Mouse (Mus musculus): Measurements from ENCODE around the gene Cend1. TPM values are rescaled to one million over a fixed set of nuclear protein-coding genes. Genes with fewer than 3 reads are reported as not detected.

Gene Cend1
- polyA plus RNA-seq, 1 experiment from 2014 or later, result 0.27 TPM

GRCm38 (mm10) chr7:141472763-141473162, 43.5 kb upstream of the Cend1 start:
- Histone ChIP-seq H3K9me3 (ENCODE audit: control insufficient read depth, low read length) (no peaks in the 10 kb centered on the region), H3K4me2 (no peak overlapping the region), H3K36me3 (ENCODE audit: control insufficient read depth, insufficient read depth, low read length) (peaks cover 23% of the 10 kb centered on the region), H3K4me3 (ENCODE audit: low read depth, low read length) (no peak overlapping the region), H3K27me3 (replicated peaks; ENCODE audit: control insufficient read depth, insufficient read depth, low read length) (no peaks in the 10 kb centered on the region), H3K27ac (ENCODE audit: low read depth, low read length) (no peak overlapping the region), H3K4me1 (replicated peaks; ENCODE audit: control insufficient read depth, insufficient read depth, low read length) (peaks cover 49% of the 10 kb centered on the region), H3K9ac (ENCODE audit: low read depth, low read length) (no peak overlapping the region)
- WGBS, result 92% methylated on average over 6 of the region's 6 CpGs
- ATAC-seq (replicated peaks; ENCODE audit: low FRiP score) (no peak), DNase-seq (ENCODE audit: low spot score) (no peak)

DNA sequence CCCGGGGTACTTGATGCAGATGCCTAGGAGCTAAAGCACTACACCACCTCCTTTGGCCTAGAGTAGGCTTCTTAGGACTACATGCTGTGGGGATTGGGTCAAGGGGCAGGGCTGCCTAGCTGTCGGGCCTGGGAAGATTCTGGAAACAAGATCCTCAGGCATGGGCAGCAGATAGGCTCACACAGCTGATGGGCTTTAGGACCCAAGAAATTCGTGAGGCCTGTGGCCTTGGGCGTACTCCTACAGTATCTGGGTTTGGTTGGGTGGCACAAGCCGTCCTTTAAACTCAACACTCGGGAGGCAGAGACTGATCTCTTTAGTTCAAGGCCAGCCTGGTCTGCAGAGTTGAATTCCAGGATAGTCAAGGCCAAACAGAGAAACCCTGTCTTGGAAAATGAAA, 42.9 kb upstream of the Cend1 start:
- Histone ChIP-seq H3K9ac (ENCODE audit: low read depth, low read length) (no peak overlapping the region), H3K36me3 (ENCODE audit: control insufficient read depth, insufficient read depth, low read length) (peaks cover 23% of the 10 kb centered on the region), H3K4me3 (ENCODE audit: low read depth, low read length) (no peak overlapping the region), H3K27me3 (replicated peaks; ENCODE audit: control insufficient read depth, insufficient read depth, low read length) (no peaks in the 10 kb centered on the region), H3K9me3 (ENCODE audit: control insufficient read depth, low read length) (no peaks in the 10 kb centered on the region), H3K27ac (ENCODE audit: low read depth, low read length) (no peak overlapping the region), H3K4me2 (no peak overlapping the region), H3K4me1 (replicated peaks; ENCODE audit: control insufficient read depth, insufficient read depth, low read length) (peaks cover 44% of the 10 kb centered on the region)
- DNase-seq (ENCODE audit: low spot score) (no peak), ATAC-seq (replicated peaks; ENCODE audit: low FRiP score) (no peak)
- WGBS, result 73% methylated on average over 6 of the region's 6 CpGs

GRCm38 (mm10) chr7:141471236-141471635, 41.9 kb upstream of the Cend1 start:
- Histone ChIP-seq H3K4me1 (replicated peaks; ENCODE audit: control insufficient read depth, insufficient read depth, low read length) (peaks cover 42% of the 10 kb centered on the region), H3K27ac (ENCODE audit: low read depth, low read length) (no peak overlapping the region), H3K4me2 (no peak overlapping the region), H3K27me3 (replicated peaks; ENCODE audit: control insufficient read depth, insufficient read depth, low read length) (no peaks in the 10 kb centered on the region), H3K9me3 (ENCODE audit: control insufficient read depth, low read length) (no peaks in the 10 kb centered on the region), H3K36me3 (ENCODE audit: control insufficient read depth, insufficient read depth, low read length) (peaks cover 23% of the 10 kb centered on the region), H3K9ac (ENCODE audit: low read depth, low read length) (no peak overlapping the region), H3K4me3 (ENCODE audit: low read depth, low read length) (no peak overlapping the region)
- DNase-seq (ENCODE audit: low spot score), result no peak
- no peak for ATAC-seq (replicated peaks; ENCODE audit: low FRiP score)
- WGBS, result 79% methylated on average over 1 of the region's 1 CpGs

DNA sequence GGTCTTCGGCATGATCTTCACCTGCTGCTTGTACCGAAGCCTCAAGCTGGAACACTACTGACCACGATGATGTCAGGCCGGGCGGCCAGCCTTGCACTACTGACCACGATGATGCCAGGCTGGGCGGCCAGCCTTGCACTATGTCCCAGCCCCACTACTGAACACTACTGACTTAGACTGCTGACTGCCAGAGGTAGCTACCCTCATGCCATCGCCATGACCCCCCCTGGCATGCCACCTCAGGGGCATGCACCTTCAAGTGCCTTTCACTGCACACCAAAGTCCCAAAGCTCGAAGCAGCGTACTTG, 41.3 kb upstream of the Cend1 start:
- no peak for ATAC-seq (replicated peaks; ENCODE audit: low FRiP score)
- no peak overlapping the region for H3K9ac ChIP-seq (ENCODE audit: low read depth, low read length)
- H3K4me1 ChIP-seq (replicated peaks; ENCODE audit: control insufficient read depth, insufficient read depth, low read length), result peaks cover 39% of the 10 kb centered on the region
- no peak for DNase-seq (ENCODE audit: low spot score)
- WGBS, result 86% methylated on average over 10 of the region's 10 CpGs
- no peaks in the 10 kb centered on the region for H3K9me3 ChIP-seq (ENCODE audit: control insufficient read depth, low read length)
- H3K4me2 ChIP-seq, result no peak overlapping the region
- H3K4me3 ChIP-seq (ENCODE audit: low read depth, low read length), result no peak overlapping the region
- H3K27ac ChIP-seq (ENCODE audit: low read depth, low read length), result no peak overlapping the region
- H3K36me3 ChIP-seq (ENCODE audit: control insufficient read depth, insufficient read depth, low read length), result peaks cover 23% of the 10 kb centered on the region
- peaks cover 2% of the 10 kb centered on the region; the same call in 1 of the 2 replicates for H3K27me3 ChIP-seq (replicated peaks; ENCODE audit: control insufficient read depth, insufficient read depth, low read length)

- peaks cover 23% of the 10 kb centered on the region for H3K36me3 ChIP-seq (ENCODE audit: control insufficient read depth, insufficient read depth, low read length)
- DNase-seq (ENCODE audit: low spot score) (no peak), ATAC-seq (replicated peaks; ENCODE audit: low FRiP score) (no peak)
- peaks cover 7% of the 10 kb centered on the region for H3K27me3 ChIP-seq (replicated peaks; ENCODE audit: control insufficient read depth, insufficient read depth, low read length)
- peaks cover 43% of the 10 kb centered on the region for H3K4me1 ChIP-seq (replicated peaks; ENCODE audit: control insufficient read depth, insufficient read depth, low read length)
- H3K9me3 ChIP-seq (ENCODE audit: control insufficient read depth, low read length), result no peaks in the 10 kb centered on the region
- H3K9ac ChIP-seq (ENCODE audit: low read depth, low read length), result peak overlapping the region; percentile 31; the same call in 1 of the 2 replicates
- WGBS, result 91% methylated on average over 18 of the region's 18 CpGs
- peak overlapping the region; percentile 88 for H3K4me2 ChIP-seq
- H3K27ac ChIP-seq (ENCODE audit: low read depth, low read length), result no peak overlapping the region; the same call in 1 of the 2 replicates
- 0 out of 2 replicates have a peak overlapping the region, but pooled peaks have one; percentile 78 for H3K4me3 ChIP-seq (ENCODE audit: low read depth, low read length)
These were observed 40.8 kb upstream of the Cend1 start for GRCm38 (mm10) chr7:141469901-141470636.

DNA sequence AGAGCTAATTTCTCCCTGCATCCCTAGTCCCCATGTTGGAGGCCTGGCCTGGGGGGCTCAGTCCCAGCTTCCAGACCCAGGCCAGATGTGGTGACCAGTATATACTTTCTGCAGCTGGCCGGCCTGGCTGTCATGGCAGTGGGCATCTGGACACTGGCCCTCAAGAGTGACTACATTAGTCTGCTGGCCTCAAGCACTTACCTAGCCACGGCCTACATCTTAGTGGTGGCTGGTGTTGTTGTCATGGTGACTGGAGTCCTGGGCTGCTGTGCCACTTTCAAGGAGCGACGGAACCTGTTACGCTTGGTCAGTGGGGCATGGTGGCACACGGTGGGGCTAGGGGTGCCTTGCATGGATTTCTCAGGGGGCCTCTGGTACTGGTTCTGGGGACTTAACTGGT, 40.1 kb upstream of the Cend1 start:
- peaks cover 14% of the 10 kb centered on the region for H3K27me3 ChIP-seq (replicated peaks; ENCODE audit: control insufficient read depth, insufficient read depth, low read length)
- peak overlapping the region; percentile 85 for H3K9ac ChIP-seq (ENCODE audit: low read depth, low read length)
- 83% methylated on average over 6 of the region's 6 CpGs for WGBS
- no peaks in the 10 kb centered on the region for H3K9me3 ChIP-seq (ENCODE audit: control insufficient read depth, low read length)
- H3K36me3 ChIP-seq (ENCODE audit: control insufficient read depth, insufficient read depth, low read length), result peaks cover 23% of the 10 kb centered on the region
- peak overlapping the region; percentile 88 for H3K4me2 ChIP-seq
- H3K27ac ChIP-seq (ENCODE audit: low read depth, low read length), result peak overlapping the region; percentile 72
- DNase-seq (ENCODE audit: low spot score), result no peak
- peaks cover 49% of the 10 kb centered on the region for H3K4me1 ChIP-seq (replicated peaks; ENCODE audit: control insufficient read depth, insufficient read depth, low read length)
- H3K4me3 ChIP-seq (ENCODE audit: low read depth, low read length), result peak overlapping the region; percentile 78
- no peak for ATAC-seq (replicated peaks; ENCODE audit: low FRiP score)

DNA sequence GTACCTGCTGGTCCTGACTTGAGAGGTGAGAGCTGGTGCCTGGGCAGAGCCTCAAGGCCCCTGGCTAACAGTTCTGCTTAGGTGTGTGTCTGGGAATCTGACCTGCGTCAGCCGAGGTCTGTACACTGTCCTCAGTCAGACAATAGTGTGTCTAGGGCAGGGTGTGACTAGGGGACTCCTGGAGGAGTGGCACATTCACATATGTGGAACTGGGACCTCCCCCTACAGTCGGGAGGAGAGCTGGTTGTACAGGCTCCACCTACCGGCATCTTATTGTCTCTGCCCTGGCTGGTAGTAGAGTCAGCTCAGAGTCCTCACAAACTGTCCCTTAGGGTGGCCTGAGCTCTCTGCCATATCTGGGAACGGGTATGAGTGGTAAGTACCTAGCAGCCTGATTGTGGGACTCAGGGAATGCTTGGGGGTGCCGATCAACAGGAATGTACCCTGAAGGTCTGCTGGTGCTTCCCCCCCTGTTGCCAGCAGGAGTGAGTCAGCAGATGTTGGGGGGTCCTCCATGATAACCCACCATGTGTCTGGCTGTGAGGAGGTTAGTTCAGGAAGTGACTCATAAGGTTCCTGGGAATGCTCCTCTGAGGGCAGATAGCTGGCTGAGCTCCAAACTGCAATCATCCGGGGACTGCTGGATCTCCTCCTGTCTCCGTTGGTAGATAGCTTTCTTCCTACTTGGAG, 39.4 kb upstream of the Cend1 start:
- DNase-seq (ENCODE audit: low spot score), result peak; percentile 71
- Histone ChIP-seq H3K4me1 (replicated peaks; ENCODE audit: control insufficient read depth, insufficient read depth, low read length) (peaks cover 43% of the 10 kb centered on the region), H3K27me3 (replicated peaks; ENCODE audit: control insufficient read depth, insufficient read depth, low read length) (peaks cover 21% of the 10 kb centered on the region), H3K9me3 (ENCODE audit: control insufficient read depth, low read length) (no peaks in the 10 kb centered on the region), H3K4me3 (ENCODE audit: low read depth, low read length) (peak overlapping the region; percentile 78), H3K27ac (ENCODE audit: low read depth, low read length) (peak overlapping the region; percentile 72), H3K9ac (ENCODE audit: low read depth, low read length) (peak overlapping the region; percentile 85), H3K36me3 (ENCODE audit: control insufficient read depth, insufficient read depth, low read length) (peaks cover 23% of the 10 kb centered on the region), H3K4me2 (peak overlapping the region; percentile 88)
- ATAC-seq (replicated peaks; ENCODE audit: low FRiP score), result peak; percentile 80
- WGBS, result 4% methylated on average over 8 of the region's 8 CpGs

DNA sequence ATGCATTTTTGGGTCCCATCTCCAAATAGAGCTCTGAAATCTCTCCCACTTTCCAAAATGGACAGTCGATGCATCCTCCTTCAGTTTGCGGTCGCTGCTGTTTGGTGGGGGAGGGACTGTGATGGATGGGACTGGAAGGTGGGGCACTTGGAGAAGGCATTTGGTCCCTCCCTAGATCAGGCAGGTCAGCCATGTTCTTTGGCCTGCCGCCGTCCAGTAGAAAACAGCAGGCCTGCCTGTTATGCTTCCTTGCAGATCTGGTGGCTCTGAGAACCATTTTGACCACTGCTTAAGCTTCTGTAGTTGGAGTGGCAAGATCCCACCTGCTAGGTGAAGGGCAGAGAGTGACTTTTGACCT, 38.9 kb upstream of the Cend1 start:
- peak overlapping the region; percentile 88 for H3K4me2 ChIP-seq

More for the DNA sequence above, 38.9 kb upstream of the Cend1 start:
- 20% methylated on average over 5 of the region's 5 CpGs for WGBS
- peak overlapping the region; percentile 85 for H3K9ac ChIP-seq (ENCODE audit: low read depth, low read length)
- ATAC-seq (replicated peaks; ENCODE audit: low FRiP score) (no peak), DNase-seq (ENCODE audit: low spot score) (no peak)
- peaks cover 26% of the 10 kb centered on the region for H3K27me3 ChIP-seq (replicated peaks; ENCODE audit: control insufficient read depth, insufficient read depth, low read length)
- H3K4me3 ChIP-seq (ENCODE audit: low read depth, low read length), result peak overlapping the region; percentile 78
- no peaks in the 10 kb centered on the region for H3K9me3 ChIP-seq (ENCODE audit: control insufficient read depth, low read length)
- peak overlapping the region; percentile 72 for H3K27ac ChIP-seq (ENCODE audit: low read depth, low read length)
- peaks cover 39% of the 10 kb centered on the region for H3K4me1 ChIP-seq (replicated peaks; ENCODE audit: control insufficient read depth, insufficient read depth, low read length)
- H3K36me3 ChIP-seq (ENCODE audit: control insufficient read depth, insufficient read depth, low read length), result peaks cover 23% of the 10 kb centered on the region

All from liver, embryonic 11.5 days (tissue).